Mouse (Mus musculus): ENCODE measurements around the gene Fen1.

Gene Fen1

GRCm38 (mm10) chr19:10213796-10214471, 10.0 kb upstream of the Fen1 start:
- no peak for DNase-seq

- no peak for DNase-seq
Observed at GRCm38 (mm10) chr19:10210885-10211284, 6.9 kb upstream of the Fen1 start.

GRCm38 (mm10) chr19:10208851-10209250, 4.9 kb upstream of the Fen1 start:
- no peak for DNase-seq

- no peak for DNase-seq
Observed at GRCm38 (mm10) chr19:10205051-10205450, 1.1 kb upstream of the Fen1 start.

- DNase-seq: no peak
Observed at GRCm38 (mm10) chr19:10204616-10205001, 640 bp upstream of the Fen1 start.

DNA sequence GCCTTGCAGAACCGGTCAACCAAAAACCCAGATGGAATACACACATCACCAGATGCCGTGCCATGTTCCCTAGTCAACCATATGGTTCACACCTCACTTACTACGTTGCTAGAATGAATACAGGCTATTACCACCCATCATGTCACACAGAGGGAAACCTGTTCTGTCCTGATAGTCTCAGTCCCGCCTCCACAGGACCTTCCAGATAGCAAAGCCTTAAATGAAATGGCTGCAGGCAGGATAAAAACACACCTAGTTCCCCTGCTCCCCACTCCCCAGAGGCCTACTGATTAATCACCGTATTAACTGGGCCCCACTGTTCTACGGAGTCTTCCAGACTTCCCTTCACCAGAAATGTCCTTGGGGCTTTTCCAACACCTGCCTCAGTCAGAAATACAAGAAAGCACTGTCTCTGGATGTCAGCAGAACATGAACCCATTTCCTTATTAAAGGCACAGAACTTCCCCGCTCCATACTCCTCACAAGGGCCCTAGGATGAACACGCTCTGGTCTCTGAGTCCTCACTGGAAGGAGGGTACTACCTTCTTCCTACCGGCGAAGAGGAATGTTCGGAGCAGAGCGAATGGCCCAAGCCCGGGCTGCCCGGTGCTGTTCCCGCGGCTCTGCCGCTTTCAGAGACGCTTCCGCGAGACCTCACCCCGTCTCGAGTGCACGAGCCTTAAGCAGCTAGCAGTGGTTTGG, 672 bp downstream of the Fen1 start:
- no peak for DNase-seq

- DNase-seq: peak; percentile 64
Observed at GRCm38 (mm10) chr19:10198723-10199122, 5.2 kb downstream of the Fen1 start.

DNA sequence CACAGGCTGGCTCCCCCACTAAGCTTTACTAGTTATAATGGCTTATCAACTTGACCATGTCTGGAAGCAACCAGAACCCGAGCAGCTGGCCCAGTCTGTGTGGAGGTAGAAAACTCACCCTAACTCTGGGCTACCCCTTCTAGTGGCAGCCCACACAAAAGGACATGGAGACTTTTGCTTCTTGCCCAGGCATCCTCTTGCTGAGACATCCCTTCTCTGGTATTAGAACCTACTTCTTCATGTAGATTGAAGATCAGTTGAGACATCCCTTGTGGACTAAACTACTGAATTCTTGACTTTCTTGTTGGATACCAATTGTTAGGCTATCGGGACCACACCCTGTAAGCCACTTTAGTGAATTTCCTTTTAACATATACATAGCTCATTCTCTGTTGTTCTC, 5.7 kb downstream of the Fen1 start:
- DNase-seq: no peak

DNA sequence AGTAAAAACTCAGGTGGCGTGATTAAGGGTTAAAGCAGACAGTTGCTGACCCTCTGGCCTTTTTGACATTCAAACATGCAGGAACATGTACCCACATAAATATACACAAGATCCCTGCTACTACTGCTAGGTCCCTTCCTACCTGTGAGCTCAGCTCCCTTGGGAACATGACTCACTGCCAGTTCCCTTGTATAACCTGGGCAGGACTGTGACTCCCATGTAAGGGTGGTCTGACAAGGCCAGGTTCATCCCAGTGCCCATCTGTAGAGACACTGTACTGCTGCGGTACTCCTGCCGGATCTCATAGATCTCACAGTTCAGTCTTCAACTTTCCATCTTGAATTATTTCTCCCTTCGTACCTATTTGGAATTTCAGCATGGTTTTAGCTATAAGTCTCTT, 6.8 kb downstream of the Fen1 start:
- DNase-seq: no peak

DNA sequence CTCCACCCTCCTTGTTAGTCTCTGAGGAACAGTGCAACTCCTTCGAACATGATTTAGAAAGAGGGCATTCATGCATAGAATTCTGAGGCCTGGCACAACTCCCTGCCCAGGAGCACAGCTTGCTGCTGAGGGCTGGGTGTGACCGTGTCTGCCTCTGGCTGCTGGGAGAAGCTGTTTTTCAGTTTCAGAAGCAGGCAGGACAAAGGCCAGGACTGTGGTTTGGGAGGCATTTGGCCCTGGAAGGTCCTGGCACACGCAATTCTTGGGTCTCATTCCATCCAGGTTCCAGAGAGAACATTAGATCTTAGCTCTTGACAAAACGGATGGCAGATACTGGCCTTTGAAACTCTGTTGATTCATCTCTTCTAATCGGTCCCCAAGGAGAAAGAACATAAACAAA, 8.7 kb downstream of the Fen1 start:
- DNase-seq: no peak

DNA sequence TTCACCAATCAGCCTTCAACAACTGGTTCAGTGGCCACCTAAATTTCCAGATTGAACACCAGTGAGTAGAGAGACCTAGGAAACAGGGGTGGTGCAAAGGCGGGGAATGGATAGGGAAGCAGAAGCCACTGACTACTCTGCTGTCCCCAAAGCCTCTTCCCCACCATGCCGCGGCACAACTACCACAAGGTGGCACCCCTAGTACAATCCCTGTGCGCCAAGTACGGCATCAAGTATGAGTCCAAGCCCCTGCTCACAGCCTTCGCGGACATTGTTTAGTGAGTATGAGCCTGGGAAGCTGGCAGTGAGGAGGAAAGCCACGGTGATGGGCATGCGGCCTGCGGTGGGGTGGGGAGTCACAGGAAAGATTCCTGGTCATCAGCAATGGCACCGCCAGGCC, 9.6 kb downstream of the Fen1 start:
- no peak for DNase-seq

- no peak for DNase-seq
Observed at GRCm38 (mm10) chr19:10191326-10191725, 12.6 kb downstream of the Fen1 start.

- no peak for DNase-seq
Observed at GRCm38 (mm10) chr19:10190796-10191195, 13.2 kb downstream of the Fen1 start.

- no peak for DNase-seq
Observed at GRCm38 (mm10) chr19:10189940-10190339, 14.0 kb downstream of the Fen1 start.

GRCm38 (mm10) chr19:10189022-10189421, 14.9 kb downstream of the Fen1 start:
- no peak for DNase-seq

- DNase-seq: peak; percentile 68
Observed at GRCm38 (mm10) chr19:10188281-10188811, 15.6 kb downstream of the Fen1 start.

- DNase-seq: no peak
Observed at GRCm38 (mm10) chr19:10186569-10186968, 17.4 kb downstream of the Fen1 start.

- DNase-seq: no peak
Observed at GRCm38 (mm10) chr19:10185876-10186275, 18.1 kb downstream of the Fen1 start.

DNA sequence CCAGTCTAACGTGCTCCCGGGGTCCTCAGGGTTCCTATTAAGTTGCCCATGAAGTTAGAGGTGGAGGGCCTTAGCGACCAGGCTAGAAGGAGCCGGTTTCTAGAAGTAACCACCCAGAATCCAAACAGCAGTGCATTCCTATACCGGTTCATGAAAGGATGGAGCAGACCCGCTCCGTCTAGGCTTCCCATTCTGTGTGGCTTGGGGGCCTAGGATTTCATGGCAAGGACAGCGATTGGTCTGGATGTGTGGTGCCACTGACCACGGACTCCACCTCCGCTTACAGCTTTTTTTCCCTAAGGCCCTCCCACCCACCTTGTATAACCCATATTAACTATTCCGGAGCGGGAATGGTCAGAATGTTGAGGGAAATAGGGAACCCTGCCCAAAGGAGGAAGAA, 19.9 kb downstream of the Fen1 start:
- no peak for DNase-seq

DNA sequence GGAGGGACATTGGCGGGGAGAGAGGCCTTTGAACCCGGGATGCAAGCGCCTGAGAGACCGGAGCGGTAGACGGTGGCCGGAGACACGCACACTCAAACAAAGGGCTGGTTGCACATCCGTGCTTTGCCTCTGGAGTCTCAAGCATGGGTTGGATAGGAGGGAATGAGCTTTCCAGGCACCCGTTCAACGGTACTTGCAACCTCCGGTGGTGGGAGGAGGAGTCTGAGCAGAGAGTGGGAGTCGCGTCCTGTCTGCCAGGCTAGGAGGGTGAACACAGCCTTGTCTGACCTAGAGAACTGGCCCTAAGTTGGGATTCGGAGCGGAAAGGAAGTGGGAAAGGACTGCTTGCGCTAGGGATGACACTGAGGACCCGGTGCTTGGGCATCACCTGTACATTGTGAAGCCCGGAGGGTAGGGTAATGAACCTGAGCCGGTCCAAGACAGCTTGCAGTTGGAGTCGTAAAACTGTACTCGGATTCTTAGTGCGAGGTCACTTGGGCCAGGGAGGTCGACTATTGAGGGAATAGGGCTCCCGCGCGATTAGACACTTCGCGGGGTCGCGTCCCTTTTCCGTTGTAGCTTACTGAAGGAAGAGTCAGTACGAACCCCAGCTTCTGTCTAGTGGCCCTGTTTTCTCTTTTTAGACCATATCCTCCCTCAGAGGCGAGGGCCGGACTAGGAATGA, 20.5 kb downstream of the Fen1 start:
- peak; percentile 58 for DNase-seq

- peak; percentile 91 for DNase-seq
Observed at GRCm38 (mm10) chr19:10182670-10183298, 21.2 kb downstream of the Fen1 start, which contains the start of gene Fads1. Gene Fads1 (plus strand): TSS chr19:10182888.

DNA sequence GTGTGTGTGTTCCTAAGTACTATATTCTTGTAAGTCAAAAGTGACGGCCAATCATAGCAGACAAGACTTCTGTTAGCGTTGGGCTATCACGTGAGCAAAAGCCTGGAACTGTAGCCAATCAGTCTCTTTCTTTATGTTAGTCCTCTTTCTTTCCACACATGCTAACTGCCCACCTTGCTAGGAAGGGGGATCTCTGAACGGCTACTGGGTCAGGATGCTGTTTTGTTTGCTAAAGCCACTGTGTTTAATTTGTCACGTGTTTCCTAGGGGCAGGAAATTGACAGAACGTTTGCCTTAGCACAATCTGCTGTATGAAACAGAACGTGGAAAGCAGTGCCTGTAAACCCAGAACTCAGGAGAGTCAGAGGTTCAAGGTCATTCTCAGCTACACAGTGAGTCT, 21.8 kb downstream of the Fen1 start:
- no peak for DNase-seq

DNA sequence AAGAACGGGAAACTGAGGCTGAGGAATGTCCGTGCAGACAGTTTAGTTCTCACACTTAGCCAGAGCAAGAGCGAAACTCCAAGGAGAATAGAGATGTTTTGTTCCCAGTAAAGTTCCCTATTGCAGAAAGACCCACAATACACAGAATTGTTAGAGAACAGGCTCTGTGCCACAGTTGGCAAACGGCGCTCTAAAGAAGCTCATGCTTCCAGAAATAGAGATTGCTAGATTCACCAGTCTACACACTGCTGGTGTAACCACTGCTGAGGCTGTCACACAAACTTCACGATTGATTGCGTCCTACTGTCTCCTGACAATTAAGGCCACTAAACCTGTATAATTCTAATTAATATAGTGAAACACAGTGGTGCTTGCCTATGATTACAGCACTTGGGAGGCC, 22.7 kb downstream of the Fen1 start:
- DNase-seq: no peak

Data from cerebellum, adult 11 months (tissue).